Mouse (Mus musculus): ENCODE measurements around the gene Fam186a.
"Not testable (repeated sequence)": the region's sequence is repeated elsewhere in the genome, so short reads cannot be mapped to it uniquely, and the experiment has no call there.

Gene Fam186a

GRCm38 (mm10) chr15:99966961-99967360 is at the start of gene Fam186a:
TSS of gene Fam186a (minus strand) at chr15:99967061.
- DNase-seq, result no peak

- DNase-seq, result no peak
These were observed 39.3 kb upstream of the Fam186a start for GRCm38 (mm10) chr15:100006180-100006579.

- no peak for DNase-seq
These were observed 37.9 kb upstream of the Fam186a start for GRCm38 (mm10) chr15:100004677-100005273.

- no peak for DNase-seq
These were observed 32.5 kb upstream of the Fam186a start for GRCm38 (mm10) chr15:99999390-99999789.

- no peak for DNase-seq
These were observed 30.4 kb upstream of the Fam186a start for GRCm38 (mm10) chr15:99997114-99997804.

GRCm38 (mm10) chr15:99993100-99993499 is 26.2 kb upstream of the Fam186a start:
- no peak for DNase-seq

GRCm38 (mm10) chr15:99979715-99980114 is 12.9 kb upstream of the Fam186a start:
- no peak for DNase-seq

- DNase-seq, result no peak
These were observed 12.4 kb upstream of the Fam186a start for GRCm38 (mm10) chr15:99979266-99979665.

- not testable (repeated sequence) for DNase-seq
These were observed 9.3 kb upstream of the Fam186a start for GRCm38 (mm10) chr15:99976121-99976520.

GRCm38 (mm10) chr15:99974476-99975220 is 7.8 kb upstream of the Fam186a start:
- no peak for DNase-seq

- DNase-seq, result no peak
These were observed 6.4 kb upstream of the Fam186a start for GRCm38 (mm10) chr15:99972989-99973911.

- DNase-seq, result peak; percentile 95
These were observed 5.6 kb upstream of the Fam186a start for GRCm38 (mm10) chr15:99972361-99972988.

GRCm38 (mm10) chr15:99970606-99971005 is 3.7 kb upstream of the Fam186a start:
- peak; percentile 13 for DNase-seq

- not testable (repeated sequence) for DNase-seq
These were observed 2.9 kb upstream of the Fam186a start, which contains the start of gene Larp4 for GRCm38 (mm10) chr15:99969765-99970164. TSS of gene Larp4 (plus strand) at chr15:99970065.

- no peak for DNase-seq
These were observed 1.6 kb downstream of the Fam186a start for GRCm38 (mm10) chr15:99965103-99965775.

GRCm38 (mm10) chr15:99955324-99955723 is 11.5 kb downstream of the Fam186a start:
- DNase-seq, result no peak

- no peak for DNase-seq
These were observed 25.8 kb downstream of the Fam186a start for GRCm38 (mm10) chr15:99940970-99941630.

GRCm38 (mm10) chr15:99940426-99940825 is 26.4 kb downstream of the Fam186a start:
- DNase-seq, result no peak

- no peak for DNase-seq
These were observed 29.0 kb downstream of the Fam186a start for GRCm38 (mm10) chr15:99937841-99938240.

GRCm38 (mm10) chr15:99936659-99937058 is 30.2 kb downstream of the Fam186a start:
- no peak for DNase-seq

GRCm38 (mm10) chr15:99934501-99934900 is 32.4 kb downstream of the Fam186a start:
- no peak for DNase-seq
